Mouse (Mus musculus): ENCODE data around the gene Wdr13. TPM values are rescaled to one million over a fixed set of nuclear protein-coding genes. Genes with fewer than 3 reads are reported as not detected.
A peak's percentile ranks its signal among the peaks of the same experiment; 100 is the strongest.

Gene Wdr13
- polyA plus RNA-seq, 1 experiment from 2014 or later = 70.5 TPM

DNA sequence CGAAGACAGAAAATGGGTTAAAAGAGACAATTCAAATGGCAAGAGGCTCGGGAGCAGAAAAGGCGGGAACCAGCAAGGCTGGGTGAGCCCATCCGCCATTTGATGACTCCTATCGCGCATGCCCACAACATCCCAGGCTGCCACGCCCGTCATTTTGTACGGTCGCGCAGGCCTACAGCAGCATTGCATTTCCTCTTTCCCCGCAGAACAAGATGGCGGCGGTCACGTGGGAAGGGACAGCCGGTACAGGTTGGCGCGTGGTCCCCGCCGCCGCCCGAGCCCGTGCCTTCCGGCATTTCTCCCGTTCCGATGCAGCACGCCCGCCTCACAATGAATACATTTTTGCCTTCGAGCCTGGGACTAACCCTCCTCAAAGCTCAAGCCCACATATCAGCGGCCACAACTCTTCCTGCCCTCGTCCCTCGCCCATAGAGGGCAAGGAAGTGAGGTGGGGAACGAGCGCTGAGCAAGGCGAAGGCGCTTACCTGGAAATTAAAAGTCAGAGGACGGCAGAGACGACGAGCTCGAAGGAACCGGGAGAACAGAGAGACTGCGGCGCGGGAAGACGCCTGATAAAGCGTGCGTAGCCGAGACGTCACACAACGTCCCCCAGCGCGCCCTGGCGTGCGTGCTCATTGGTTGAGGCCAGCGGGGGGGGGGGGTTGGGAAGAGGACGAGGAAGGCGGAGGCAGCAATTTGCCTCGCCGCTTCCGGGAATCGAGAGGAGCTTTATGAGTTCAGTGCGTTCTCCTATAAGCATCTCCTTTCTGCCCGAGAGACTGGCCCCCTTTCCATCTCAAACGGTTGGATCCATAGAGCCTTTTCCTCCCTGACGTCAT is 12.7 kb upstream of the Wdr13 start, which contains the start of gene Rbm3:
Gene Rbm3 (minus strand): TSS at position 728 of the 839 bp plus-strand sequence.
- Histone ChIP-seq H3K27me3 (ENCODE audit: control insufficient read depth, insufficient read depth, low read depth, low read length) (no peaks in the 10 kb centered on the region), H3K27ac (ENCODE audit: low read length) (peak within 1 kb of the TSS; percentile 95), H3K4me3 (ENCODE audit: low read depth, low read length) (peak within 1 kb of the TSS; percentile 64), H3K9ac (ENCODE audit: low read depth, low read length) (peak within 1 kb of the TSS; percentile 81), H3K4me2 (ENCODE audit: low read length) (peak within 1 kb of the TSS; percentile 54), H3K36me3 (ENCODE audit: control insufficient read depth, insufficient read depth, low read length) (0 out of 2 replicates have a peak, but pooled peaks cover 2% of the 10 kb centered on the region), H3K4me1 (ENCODE audit: control insufficient read depth, insufficient read depth, low read length) (peaks cover 9% of the 10 kb centered on the region; the same call in 1 of the 2 replicates), H3K9me3 (replicated peaks; ENCODE audit: control insufficient read depth, low read length, poor library complexity, severe bottlenecking) (no peaks in the 10 kb centered on the region)
- 26% methylated on average over 56 of the region's 65 CpGs for WGBS
- ATAC-seq = peak; percentile 96

DNA sequence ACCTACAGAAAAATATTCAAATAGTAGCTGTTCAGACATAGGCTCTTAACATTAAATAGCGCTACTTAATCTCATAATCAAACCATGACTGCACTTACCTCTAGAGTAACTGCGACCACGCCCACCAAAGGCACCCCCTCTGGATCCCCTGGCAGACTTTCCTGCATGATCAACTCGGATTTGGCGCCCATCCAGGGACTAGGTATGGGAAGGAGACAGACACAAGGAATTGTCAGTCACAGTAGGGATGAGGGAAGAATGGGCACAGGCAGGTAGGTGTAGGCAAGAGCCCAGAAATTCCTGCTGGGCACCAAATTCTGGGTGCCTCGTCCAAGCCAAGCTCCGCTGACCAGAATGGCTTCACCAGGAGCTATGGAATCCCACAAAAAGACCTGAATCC is 11.1 kb upstream of the Wdr13 start:
- H3K27me3 ChIP-seq (ENCODE audit: control insufficient read depth, insufficient read depth, low read depth, low read length) = no peaks in the 10 kb centered on the region
- H3K4me2 ChIP-seq (ENCODE audit: low read length) = peak overlapping the region; percentile 54
- peaks cover 9% of the 10 kb centered on the region; the same call in 1 of the 2 replicates for H3K4me1 ChIP-seq (ENCODE audit: control insufficient read depth, insufficient read depth, low read length)
- H3K4me3 ChIP-seq (ENCODE audit: low read depth, low read length) = peak overlapping the region; percentile 64
- 0 out of 2 replicates have a peak, but pooled peaks cover 2% of the 10 kb centered on the region for H3K36me3 ChIP-seq (ENCODE audit: control insufficient read depth, insufficient read depth, low read length)
- no peak for ATAC-seq
- no peaks in the 10 kb centered on the region for H3K9me3 ChIP-seq (replicated peaks; ENCODE audit: control insufficient read depth, low read length, poor library complexity, severe bottlenecking)
- no peak overlapping the region for H3K27ac ChIP-seq (ENCODE audit: low read length)
- no peak overlapping the region for H3K9ac ChIP-seq (ENCODE audit: low read depth, low read length)
- WGBS = 63% methylated on average over 7 of the region's 7 CpGs

DNA sequence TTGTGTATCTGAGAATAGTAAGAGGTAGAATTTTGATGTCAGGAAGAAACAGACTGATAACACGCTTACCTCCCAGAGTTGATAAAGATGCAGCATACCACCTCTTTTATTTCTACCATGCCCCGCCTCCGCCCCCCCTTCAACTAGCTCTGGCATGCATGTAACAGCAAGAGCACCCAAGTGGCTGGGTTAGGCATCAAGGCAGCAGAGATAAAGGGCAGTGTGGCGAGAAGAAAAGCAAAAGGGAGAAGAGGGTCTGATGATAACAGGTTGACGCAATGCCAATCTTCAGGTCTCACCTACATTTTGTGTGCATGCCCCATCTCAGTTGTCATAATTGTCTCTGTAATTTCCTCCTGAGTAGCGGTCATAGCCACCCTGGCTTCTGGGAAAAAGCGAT is 10.3 kb upstream of the Wdr13 start:
- 0 out of 2 replicates have a peak, but pooled peaks cover 2% of the 10 kb centered on the region for H3K36me3 ChIP-seq (ENCODE audit: control insufficient read depth, insufficient read depth, low read length)
- peaks cover 9% of the 10 kb centered on the region; the same call in 1 of the 2 replicates for H3K4me1 ChIP-seq (ENCODE audit: control insufficient read depth, insufficient read depth, low read length)
- no peak overlapping the region for H3K4me3 ChIP-seq (ENCODE audit: low read depth, low read length)
- H3K9me3 ChIP-seq (replicated peaks; ENCODE audit: control insufficient read depth, low read length, poor library complexity, severe bottlenecking) = no peaks in the 10 kb centered on the region
- no peak overlapping the region for H3K4me2 ChIP-seq (ENCODE audit: low read length)
- ATAC-seq = no peak
- 84% methylated on average over 7 of the region's 7 CpGs for WGBS
- no peak overlapping the region for H3K27ac ChIP-seq (ENCODE audit: low read length)
- H3K9ac ChIP-seq (ENCODE audit: low read depth, low read length) = no peak overlapping the region
- H3K27me3 ChIP-seq (ENCODE audit: control insufficient read depth, insufficient read depth, low read depth, low read length) = no peaks in the 10 kb centered on the region

DNA sequence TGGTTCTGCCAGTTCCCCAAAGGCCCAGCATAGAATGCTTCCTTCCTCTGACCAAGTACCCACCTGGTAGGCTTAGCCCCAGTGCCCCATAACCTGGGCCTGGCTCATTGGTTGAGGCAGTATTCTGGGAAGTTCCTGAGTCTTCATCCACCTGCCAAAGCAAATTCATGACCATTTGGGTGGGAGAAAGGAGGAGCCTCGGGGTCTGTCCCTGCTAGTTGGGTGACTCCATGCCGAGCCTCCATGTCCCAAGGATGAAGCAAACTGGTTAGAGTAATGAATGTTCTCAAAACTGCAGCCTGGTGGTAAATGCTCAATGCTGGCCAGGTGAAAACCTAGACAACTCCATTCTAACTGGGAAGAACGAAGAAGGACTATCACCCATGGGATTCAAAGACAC is 8.4 kb upstream of the Wdr13 start:
- no peak overlapping the region for H3K27ac ChIP-seq (ENCODE audit: low read length)
- WGBS = 77% methylated on average over 3 of the region's 3 CpGs
- H3K9me3 ChIP-seq (replicated peaks; ENCODE audit: control insufficient read depth, low read length, poor library complexity, severe bottlenecking) = no peaks in the 10 kb centered on the region
- H3K27me3 ChIP-seq (ENCODE audit: control insufficient read depth, insufficient read depth, low read depth, low read length) = no peaks in the 10 kb centered on the region
- 0 out of 2 replicates have a peak, but pooled peaks cover 2% of the 10 kb centered on the region for H3K36me3 ChIP-seq (ENCODE audit: control insufficient read depth, insufficient read depth, low read length)
- no peak overlapping the region for H3K9ac ChIP-seq (ENCODE audit: low read depth, low read length)
- no peak overlapping the region for H3K4me3 ChIP-seq (ENCODE audit: low read depth, low read length)
- H3K4me2 ChIP-seq (ENCODE audit: low read length) = no peak overlapping the region
- peaks cover 9% of the 10 kb centered on the region; the same call in 1 of the 2 replicates for H3K4me1 ChIP-seq (ENCODE audit: control insufficient read depth, insufficient read depth, low read length)
- ATAC-seq = no peak

DNA sequence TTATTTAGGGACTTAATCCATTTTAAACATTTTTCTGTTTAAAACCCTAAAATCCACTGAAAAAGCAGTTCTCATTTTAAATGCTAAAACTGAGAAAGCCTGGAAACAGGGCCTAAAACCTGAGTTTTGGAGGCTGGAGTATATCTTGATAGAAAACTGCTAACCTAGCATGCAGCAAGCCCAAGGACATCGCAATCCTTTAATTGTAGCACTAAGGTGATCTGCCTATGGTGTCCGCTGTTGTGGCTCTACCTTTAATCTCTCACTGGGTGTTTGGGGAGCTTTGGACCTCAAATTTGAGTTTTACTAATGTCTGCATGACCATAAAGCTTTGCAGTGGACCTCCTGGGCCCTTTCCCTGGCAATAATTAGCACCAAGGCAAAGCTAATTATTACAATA is 7.8 kb upstream of the Wdr13 start:
- no peaks in the 10 kb centered on the region for H3K9me3 ChIP-seq (replicated peaks; ENCODE audit: control insufficient read depth, low read length, poor library complexity, severe bottlenecking)
- H3K4me2 ChIP-seq (ENCODE audit: low read length) = no peak overlapping the region
- ATAC-seq = no peak
- H3K27me3 ChIP-seq (ENCODE audit: control insufficient read depth, insufficient read depth, low read depth, low read length) = no peaks in the 10 kb centered on the region
- peaks cover 9% of the 10 kb centered on the region; the same call in 1 of the 2 replicates for H3K4me1 ChIP-seq (ENCODE audit: control insufficient read depth, insufficient read depth, low read length)
- H3K4me3 ChIP-seq (ENCODE audit: low read depth, low read length) = no peak overlapping the region
- WGBS = 95% methylated on average over 2 of the region's 2 CpGs
- 0 out of 2 replicates have a peak, but pooled peaks cover 2% of the 10 kb centered on the region for H3K36me3 ChIP-seq (ENCODE audit: control insufficient read depth, insufficient read depth, low read length)
- H3K27ac ChIP-seq (ENCODE audit: low read length) = no peak overlapping the region
- H3K9ac ChIP-seq (ENCODE audit: low read depth, low read length) = no peak overlapping the region

DNA sequence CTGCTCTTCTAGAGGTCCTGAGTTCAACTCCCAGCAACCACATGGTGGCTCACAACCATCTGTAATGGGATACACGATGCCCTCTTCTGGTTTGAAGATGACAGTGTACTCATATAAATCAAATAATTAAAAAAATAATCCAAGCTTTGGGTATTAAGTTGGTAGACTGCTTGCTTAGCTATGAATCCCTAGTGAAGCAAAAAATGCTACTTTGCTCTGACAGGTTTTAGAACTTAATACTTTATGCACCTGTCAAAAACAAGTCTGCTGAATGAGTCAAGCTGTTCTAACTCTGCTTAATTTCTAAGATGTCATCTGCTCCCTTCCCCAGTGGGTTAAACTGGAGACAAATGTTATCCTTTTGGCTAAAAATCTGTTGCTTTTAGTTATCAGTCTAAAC is 6.8 kb upstream of the Wdr13 start:
- peaks cover 8% of the 10 kb centered on the region; the same call in 1 of the 2 replicates for H3K4me1 ChIP-seq (ENCODE audit: control insufficient read depth, insufficient read depth, low read length)
- no peak overlapping the region for H3K9ac ChIP-seq (ENCODE audit: low read depth, low read length)
- H3K36me3 ChIP-seq (ENCODE audit: control insufficient read depth, insufficient read depth, low read length) = 0 out of 2 replicates have a peak, but pooled peaks cover 2% of the 10 kb centered on the region
- no peak overlapping the region for H3K4me3 ChIP-seq (ENCODE audit: low read depth, low read length)
- H3K27ac ChIP-seq (ENCODE audit: low read length) = no peak overlapping the region
- H3K4me2 ChIP-seq (ENCODE audit: low read length) = no peak overlapping the region
- H3K27me3 ChIP-seq (ENCODE audit: control insufficient read depth, insufficient read depth, low read depth, low read length) = no peaks in the 10 kb centered on the region
- no peak for ATAC-seq
- 67% methylated on average over 1 of the region's 1 CpGs for WGBS
- H3K9me3 ChIP-seq (replicated peaks; ENCODE audit: control insufficient read depth, low read length, poor library complexity, severe bottlenecking) = no peaks in the 10 kb centered on the region

DNA sequence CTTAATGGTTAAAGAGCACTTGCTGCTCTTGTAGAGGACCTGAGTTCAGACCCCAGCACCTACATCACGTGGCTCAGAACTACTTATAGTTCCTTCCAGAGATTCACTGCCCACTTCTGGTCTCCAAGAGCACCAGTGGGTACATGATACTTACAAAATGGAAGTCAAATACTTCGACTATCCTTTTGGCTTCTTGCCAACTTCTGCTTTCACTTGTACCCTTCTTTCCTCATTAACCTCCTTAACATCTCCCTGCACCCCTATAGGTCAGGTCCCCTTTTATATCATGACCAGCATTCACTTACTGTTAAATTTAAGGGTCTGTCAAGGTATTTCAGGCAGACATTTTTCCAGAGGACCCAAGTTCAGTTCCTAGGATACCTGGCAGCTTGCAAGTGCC is 3.2 kb upstream of the Wdr13 start:
- Histone ChIP-seq H3K4me1 (ENCODE audit: control insufficient read depth, insufficient read depth, low read length) (peaks cover 4% of the 10 kb centered on the region; the same call in 1 of the 2 replicates), H3K27me3 (ENCODE audit: control insufficient read depth, insufficient read depth, low read depth, low read length) (no peaks in the 10 kb centered on the region), H3K4me2 (ENCODE audit: low read length) (no peak overlapping the region), H3K4me3 (ENCODE audit: low read depth, low read length) (no peak overlapping the region), H3K9me3 (replicated peaks; ENCODE audit: control insufficient read depth, low read length, poor library complexity, severe bottlenecking) (no peaks in the 10 kb centered on the region), H3K9ac (ENCODE audit: low read depth, low read length) (no peak overlapping the region), H3K36me3 (ENCODE audit: control insufficient read depth, insufficient read depth, low read length) (0 out of 2 replicates have a peak, but pooled peaks cover 2% of the 10 kb centered on the region), H3K27ac (ENCODE audit: low read length) (no peak overlapping the region)
- ATAC-seq = no peak
- WGBS = 64% methylated on average over 2 of the region's 2 CpGs

DNA sequence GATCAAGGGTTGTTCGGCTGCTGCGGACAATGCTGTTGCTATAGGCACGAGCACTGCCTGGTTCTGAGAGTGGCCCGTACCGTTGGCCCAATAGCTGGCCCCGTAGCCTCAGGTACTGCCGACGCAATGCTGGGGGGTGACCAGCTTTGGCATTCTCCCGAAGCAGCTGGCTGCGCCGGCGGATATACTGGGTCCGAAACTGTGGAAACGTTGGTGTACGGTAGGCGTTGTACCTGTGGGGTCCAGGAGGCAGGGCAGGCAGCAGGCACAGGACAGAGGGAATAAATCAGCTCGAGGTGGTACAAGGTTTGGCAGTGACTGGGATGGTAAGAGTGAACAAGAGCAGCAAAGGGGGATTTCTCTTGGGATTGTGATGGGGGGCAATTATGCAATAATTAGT is 1.3 kb downstream of the Wdr13 start:
- Histone ChIP-seq H3K9ac (ENCODE audit: low read depth, low read length) (no peak overlapping the region), H3K4me1 (ENCODE audit: control insufficient read depth, insufficient read depth, low read length) (peaks cover 4% of the 10 kb centered on the region; the same call in 1 of the 2 replicates), H3K27ac (ENCODE audit: low read length) (no peak overlapping the region), H3K9me3 (replicated peaks; ENCODE audit: control insufficient read depth, low read length, poor library complexity, severe bottlenecking) (no peaks in the 10 kb centered on the region), H3K4me3 (ENCODE audit: low read depth, low read length) (peak overlapping the region; percentile 51), H3K4me2 (ENCODE audit: low read length) (peak overlapping the region; percentile 49), H3K27me3 (ENCODE audit: control insufficient read depth, insufficient read depth, low read depth, low read length) (no peaks in the 10 kb centered on the region), H3K36me3 (ENCODE audit: control insufficient read depth, insufficient read depth, low read length) (peaks cover 4% of the 10 kb centered on the region)
- 91% methylated on average over 17 of the region's 17 CpGs for WGBS
- ATAC-seq = peak; percentile 18; the same call in 1 of the 2 replicates

DNA sequence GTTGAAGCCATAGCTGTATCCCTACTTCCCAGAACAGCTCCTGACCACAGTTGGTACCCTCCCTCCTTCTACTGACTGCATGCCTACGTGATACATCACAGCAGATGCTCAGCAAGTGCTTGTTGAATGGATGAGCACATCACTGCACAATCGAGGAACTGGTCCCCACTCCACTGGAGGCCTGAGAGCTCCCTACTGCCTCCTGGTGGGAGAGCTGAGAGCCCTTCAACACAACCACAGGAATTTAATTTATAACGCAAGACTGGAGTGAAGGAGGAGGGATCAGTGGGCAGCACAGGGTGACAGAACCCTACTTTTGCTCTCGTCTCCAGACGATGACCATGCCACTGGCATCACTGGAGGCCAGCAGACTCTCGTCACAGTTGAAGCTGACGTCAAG is 7.5 kb downstream of the Wdr13 start:
- 82% methylated on average over 7 of the region's 7 CpGs for WGBS
- no peak overlapping the region for H3K9ac ChIP-seq (ENCODE audit: low read depth, low read length)

More for the DNA sequence above, 7.5 kb downstream of the Wdr13 start:
- Histone ChIP-seq H3K27me3 (ENCODE audit: control insufficient read depth, insufficient read depth, low read depth, low read length) (no peaks in the 10 kb centered on the region), H3K9me3 (replicated peaks; ENCODE audit: control insufficient read depth, low read length, poor library complexity, severe bottlenecking) (no peaks in the 10 kb centered on the region), H3K4me1 (ENCODE audit: control insufficient read depth, insufficient read depth, low read length) (no peaks in the 10 kb centered on the region), H3K4me3 (ENCODE audit: low read depth, low read length) (no peak overlapping the region), H3K36me3 (ENCODE audit: control insufficient read depth, insufficient read depth, low read length) (peaks cover 19% of the 10 kb centered on the region), H3K27ac (ENCODE audit: low read length) (no peak overlapping the region), H3K4me2 (ENCODE audit: low read length) (no peak overlapping the region)
- ATAC-seq = no peak

All from midbrain, embryonic 16.5 days (tissue).